Mouse (Mus musculus) MEL (cell line): Measurements from ENCODE around the gene Bach2. TPM values are rescaled to one million over a fixed set of nuclear protein-coding genes. Genes with fewer than 3 reads are reported as not detected.

Experiments
- DNase-seq: peaks from one replicate; pipeline ENCODE4 v3.0.0; 2011; ENCODE audit warnings: low read depth, low spot score
- H3K27ac ChIP-seq: 2 replicates; pipeline ENCODE4 v1.5.1; 2012; ENCODE audit warnings: low read depth, mild to moderate bottlenecking, control low read depth, low read length, moderate library complexity; ENCODE audit not compliant: control insufficient read depth
- H3K27me3 ChIP-seq, 2 experiments: fragments of 150-350 bp in 1 of 2; sonication (generic) in 1 of 2; 2 replicates each; pipeline ENCODE4 v1.6.1; 2012; ENCODE audit warnings: low read length in 2 of 2, mild to moderate bottlenecking in 2 of 2, improper control_type of control experiment in 1 of 2, moderate library complexity in 1 of 2; ENCODE audit not compliant: insufficient read depth in 2 of 2, control insufficient read depth in 1 of 2
- H3K36me3 ChIP-seq, 2 experiments: 2 replicates each; pipeline ENCODE4 v1.6.1; 2012 to 2014; ENCODE audit warnings: low read length in 2 of 2, improper control_type of control experiment in 1 of 2, inconsistent platforms in 1 of 2, mild to moderate bottlenecking in 1 of 2; ENCODE audit not compliant: insufficient read depth in 2 of 2, control insufficient read depth in 1 of 2
- H3K4me1 ChIP-seq, 2 experiments: fragments of 150-350 bp in 1 of 2; sonication (generic) in 1 of 2; 2 replicates each; pipeline ENCODE4 v1.6.1; 2012; ENCODE audit warnings: low read length in 2 of 2, improper control_type of control experiment in 1 of 2, mild to moderate bottlenecking in 1 of 2; ENCODE audit not compliant: insufficient read depth in 2 of 2, control insufficient read depth in 1 of 2
- H3K4me3 ChIP-seq, 2 experiments: fragments of 150-350 bp in 1 of 2; sonication (generic) in 1 of 2; 2 replicates each; pipeline ENCODE4 v1.5.1; 2012; ENCODE audit warnings: low read depth in 2 of 2, low read length in 2 of 2, mild to moderate bottlenecking in 2 of 2, moderate library complexity in 2 of 2, control low read depth in 1 of 2, improper control_type of control experiment in 1 of 2; ENCODE audit not compliant: control insufficient read depth in 1 of 2, insufficient read depth in 1 of 2
- H3K79me2 ChIP-seq: 2 replicates; pipeline ENCODE4 v1.6.1; 2012; ENCODE audit warnings: mild to moderate bottlenecking, low read length, moderate library complexity; ENCODE audit not compliant: control insufficient read depth, poor library complexity, insufficient read depth
- H3K9ac ChIP-seq: 2 replicates; pipeline ENCODE4 v1.6.1; 2012; ENCODE audit warnings: low read depth, mild to moderate bottlenecking, control low read depth, low read length, moderate library complexity; ENCODE audit not compliant: control insufficient read depth, poor library complexity, severe bottlenecking
- H3K9me3 ChIP-seq: fragments of 150-350 bp; sonication (generic); replicated peaks from 2 replicates; pipeline ENCODE4 v1.6.1; 2012; ENCODE audit warnings: mild to moderate bottlenecking, low read length, improper control_type of control experiment, moderate library complexity; ENCODE audit not compliant: insufficient read depth
- CHD1 ChIP-seq: IDR thresholded peaks from 2 replicates; pipeline ENCODE4 v1.6.1; 2012; ENCODE audit warnings: low read depth, mild to moderate bottlenecking, inconsistent platforms, low read length, improper control_type of control experiment
- CHD2 ChIP-seq: IDR thresholded peaks from 2 replicates; pipeline ENCODE4 v1.6.1; 2011; ENCODE audit warnings: low read length, improper control_type of control experiment
- E2F4 ChIP-seq: IDR thresholded peaks from 2 replicates; pipeline ENCODE4 v1.6.1; 2011; ENCODE audit warnings: low read depth, low read length, improper control_type of control experiment, borderline replicate concordance
- ELF1 ChIP-seq: IDR thresholded peaks from 2 replicates; pipeline ENCODE4 v1.6.1; 2014; ENCODE audit warnings: low read depth, mild to moderate bottlenecking, inconsistent platforms, low read length, improper control_type of control experiment, moderate library complexity
- ETS1 ChIP-seq: IDR thresholded peaks from 2 replicates; pipeline ENCODE4 v1.6.1; 2012; ENCODE audit warnings: low read depth, mild to moderate bottlenecking, inconsistent platforms, low read length, improper control_type of control experiment, moderate library complexity
- GABPA ChIP-seq: IDR thresholded peaks from 2 replicates; pipeline ENCODE4 v1.6.1; 2012; ENCODE audit warnings: low read depth, mild to moderate bottlenecking, inconsistent platforms, low read length, improper control_type of control experiment, moderate library complexity
- HCFC1 ChIP-seq: IDR thresholded peaks from 2 replicates; pipeline ENCODE4 v1.6.1; 2012; ENCODE audit warnings: low read depth, mild to moderate bottlenecking, inconsistent platforms, low read length, improper control_type of control experiment, moderate library complexity
- JUND ChIP-seq: IDR thresholded peaks from 2 replicates; pipeline ENCODE4 v1.6.1; 2011; ENCODE audit warnings: low read depth, mild to moderate bottlenecking, improper control_type of control experiment, low read length
- KAT2A ChIP-seq: conservative IDR thresholded peaks from 2 replicates; pipeline ENCODE4 v1.6.1; 2012; ENCODE audit warnings: low read depth, low read length, improper control_type of control experiment, inconsistent platforms
- MEF2A ChIP-seq: IDR thresholded peaks from 2 replicates; pipeline ENCODE4 v1.6.1; 2014; ENCODE audit warnings: low read depth, mild to moderate bottlenecking, inconsistent platforms, low read length, improper control_type of control experiment; ENCODE audit not compliant: poor library complexity, insufficient replicate concordance, severe bottlenecking; ENCODE audit errors: extremely low read depth
- MYB ChIP-seq: IDR thresholded peaks from 2 replicates; pipeline ENCODE4 v1.6.1; 2011; ENCODE audit warnings: mild to moderate bottlenecking, low read depth, low read length, improper control_type of control experiment
- NELFE ChIP-seq: IDR thresholded peaks from 2 replicates; pipeline ENCODE4 v1.6.1; 2011; ENCODE audit warnings: low read depth, low read length, improper control_type of control experiment
- NRF1 ChIP-seq: IDR thresholded peaks from 2 replicates; pipeline ENCODE4 v1.6.1; 2014; ENCODE audit warnings: low read depth, mild to moderate bottlenecking, inconsistent platforms, low read length, improper control_type of control experiment, moderate library complexity; ENCODE audit not compliant: poor library complexity, insufficient read depth, severe bottlenecking
- POLR2A ChIP-seq, 2 experiments: IDR thresholded peaks; 2 replicates each; pipeline ENCODE4 v1.6.1; 2011 to 2012; ENCODE audit warnings: low read length in 2 of 2, mild to moderate bottlenecking in 2 of 2, control low read depth in 1 of 2, improper control_type of control experiment in 1 of 2, low read depth in 1 of 2, moderate library complexity in 1 of 2; ENCODE audit not compliant: control insufficient read depth in 1 of 2, insufficient read depth in 1 of 2, poor library complexity in 1 of 2
- POLR2AphosphoS2 ChIP-seq: IDR thresholded peaks from 2 replicates; pipeline ENCODE4 v1.6.1; 2011; ENCODE audit warnings: low read length, improper control_type of control experiment
- POLR2AphosphoS5 ChIP-seq: IDR thresholded peaks from 2 replicates; pipeline ENCODE4 v1.6.1; 2012; ENCODE audit warnings: low read depth, borderline replicate concordance, mild to moderate bottlenecking, inconsistent platforms, low read length, moderate library complexity, mixed read lengths
- RAD21 ChIP-seq: IDR thresholded peaks from 2 replicates; pipeline ENCODE4 v1.6.1; 2011; ENCODE audit warnings: mild to moderate bottlenecking, low read depth, low read length, improper control_type of control experiment
- RCOR1 ChIP-seq: IDR thresholded peaks from 2 replicates; pipeline ENCODE4 v1.6.1; 2012; ENCODE audit warnings: low read depth, mild to moderate bottlenecking, inconsistent platforms, low read length, improper control_type of control experiment
- SIN3A ChIP-seq: IDR thresholded peaks from 2 replicates; pipeline ENCODE4 v1.6.1; 2012; ENCODE audit warnings: low read length, improper control_type of control experiment, inconsistent platforms
- SMC3 ChIP-seq: IDR thresholded peaks from 2 replicates; pipeline ENCODE4 v1.6.1; 2011; ENCODE audit warnings: low read depth, low read length, improper control_type of control experiment
- TAL1 ChIP-seq: IDR thresholded peaks from 2 replicates; pipeline ENCODE4 v1.6.1; 2012; ENCODE audit warnings: mild to moderate bottlenecking, inconsistent platforms, low read length, moderate library complexity, mixed read lengths
- TBP ChIP-seq: IDR thresholded peaks from 2 replicates; pipeline ENCODE4 v1.8.0; 2011; ENCODE audit warnings: low read depth, low read length, improper control_type of control experiment
- TCF12 ChIP-seq: IDR thresholded peaks from 2 replicates; pipeline ENCODE4 v1.6.1; 2014; ENCODE audit warnings: low read depth, mild to moderate bottlenecking, inconsistent platforms, low read length, improper control_type of control experiment, moderate library complexity
- ZC3H11A ChIP-seq: IDR thresholded peaks from 2 replicates; pipeline ENCODE4 v1.6.1; 2012; ENCODE audit warnings: low read depth, mild to moderate bottlenecking, inconsistent platforms, low read length, improper control_type of control experiment
- ZKSCAN1 ChIP-seq: IDR thresholded peaks from 2 replicates; pipeline ENCODE4 v1.6.1; 2012; ENCODE audit warnings: low read depth, mild to moderate bottlenecking, inconsistent platforms, low read length, improper control_type of control experiment, moderate library complexity
- polyA plus RNA-seq, 2 experiments: library from polyadenylated mRNA; stranded (reverse) in 1 of 2; unstranded in 1 of 2; fragments of >175 nt in 1 of 2; fragments of >200 nt in 1 of 2; gene quantifications; 2 replicates each; pipeline versions ENCODE4 v1.2.1 to v1.2.4; 2012; ENCODE audit warnings: low replicate concordance in 2 of 2, low read depth in 1 of 2; ENCODE audit not compliant: insufficient read length in 2 of 2, insufficient read depth in 1 of 2, missing spikeins in 1 of 2
- total RNA-seq: library from RNA; depleted of rRNA; stranded (reverse); fragments of 300-350 nt; gene quantifications from 2 replicates; pipeline ENCODE4 v1.2.3, GENCODE M21; 2012

Bach2 gene
- total and polyA plus RNA-seq, 3 experiments, result 0.04 TPM; not detected in 2

- Histone ChIP-seq H3K9me3 (no peaks in the 10 kb centered on the region), H3K9ac (no peak overlapping the region), H3K27me3 (peaks cover 1 to 2% of the 10 kb centered on the region in 2 experiments; a peak in 2 of 4 replicates), H3K4me1 (no peaks in the 10 kb centered on the region), H3K36me3 (no peaks in the 10 kb centered on the region), H3K27ac (no peak overlapping the region), H3K79me2 (no peaks in the 10 kb centered on the region), H3K4me3 (no peak overlapping the region)
- TF ChIP-seq SIN3A, result no peak
- no peak for DNase-seq
These were observed 108.6 kb downstream of the Bach2 start for GRCm38 (mm10) chr4:32347202-32347601.

DNA sequence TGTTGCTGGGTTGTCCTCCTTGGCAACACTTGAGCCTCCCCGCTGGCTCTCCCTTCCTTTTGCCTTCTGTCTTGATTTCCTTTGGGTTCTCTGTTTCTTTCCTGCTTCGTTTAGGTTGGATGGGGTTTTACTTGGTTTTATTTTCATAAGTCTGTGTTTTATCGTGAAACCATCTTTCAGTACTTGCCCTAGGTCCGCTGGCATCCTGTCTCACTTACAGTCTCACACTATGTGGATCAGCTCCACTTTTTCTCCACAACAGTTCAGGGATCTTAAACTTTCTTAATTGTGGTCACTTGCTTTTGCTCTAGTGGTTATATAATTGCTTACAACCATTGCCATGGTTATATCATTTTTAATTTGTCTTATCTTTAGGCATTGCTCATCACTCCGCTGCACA, 109.1 kb downstream of the Bach2 start:
- TF ChIP-seq POLR2AphosphoS2 (no peak), MEF2A (no peak), TBP (no peak), GABPA (no peak), ZC3H11A (no peak), NRF1 (no peak), JUND (no peak), TAL1 (no peak), NELFE (no peak), SMC3 (no peak), POLR2A (IDR thresholded peaks at IDR 0.05; ENCODE audit: control insufficient read depth in 1 of 2, insufficient read depth in 1 of 2, low read depth in 1 of 2, low read length in 2 of 2, poor library complexity in 1 of 2) (no peak), RAD21 (no peak), E2F4 (no peak), HCFC1 (no peak), CHD2 (no peak)
- no peak overlapping the region for H3K27ac ChIP-seq
- no peaks in the 10 kb centered on the region for H3K4me1 ChIP-seq
- peaks cover 1 to 2% of the 10 kb centered on the region in 2 experiments; a peak in 2 of 4 replicates for H3K27me3 ChIP-seq
- H3K4me3 ChIP-seq, result no peak overlapping the region
- no peak for DNase-seq
- H3K9me3 ChIP-seq, result no peaks in the 10 kb centered on the region
- H3K79me2 ChIP-seq, result no peaks in the 10 kb centered on the region
- no peaks in the 10 kb centered on the region for H3K36me3 ChIP-seq
- no peak overlapping the region for H3K9ac ChIP-seq

DNA sequence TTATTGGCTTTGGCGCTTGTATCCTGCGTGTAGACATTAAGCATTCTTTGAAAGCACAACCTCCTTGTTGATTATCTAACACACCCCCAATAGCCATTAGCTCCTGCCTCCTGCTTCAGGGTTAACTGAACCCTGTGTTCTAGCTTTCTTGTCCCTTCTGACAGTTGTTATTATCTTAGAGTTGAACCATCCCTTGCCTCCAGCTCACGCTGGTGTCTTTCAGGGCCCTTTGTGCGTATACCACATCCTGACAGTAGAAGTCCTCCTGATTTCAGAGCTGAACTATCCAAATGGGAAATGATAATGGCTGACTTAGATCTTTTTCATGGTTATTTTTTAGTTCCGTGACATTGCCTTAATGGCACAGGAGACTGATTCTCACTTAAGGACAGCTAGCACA, 110.8 kb downstream of the Bach2 start:
- Histone ChIP-seq H3K4me1 (no peaks in the 10 kb centered on the region), H3K9me3 (no peaks in the 10 kb centered on the region), H3K36me3 (no peaks in the 10 kb centered on the region), H3K27me3 (peaks cover 1 to 2% of the 10 kb centered on the region in 2 experiments; a peak in 2 of 4 replicates), H3K79me2 (no peaks in the 10 kb centered on the region), H3K9ac (no peak overlapping the region), H3K4me3 (no peak overlapping the region), H3K27ac (no peak overlapping the region)
- TF ChIP-seq RCOR1, result no peak
- TF ChIP-seq HCFC1, result no peak
- no peak for TF ChIP-seq E2F4
- no peak for TF ChIP-seq KAT2A
- TF ChIP-seq ETS1, result no peak
- TF ChIP-seq MEF2A, result no peak
- TF ChIP-seq ZC3H11A, result no peak
- no peak for TF ChIP-seq RAD21
- no peak for TF ChIP-seq POLR2AphosphoS5
- TF ChIP-seq TCF12, result no peak
- no peak for TF ChIP-seq ELF1
- no peak for TF ChIP-seq MYB
- no peak for TF ChIP-seq CHD1
- TF ChIP-seq ZKSCAN1, result no peak
- DNase-seq, result no peak
